Mouse (Mus musculus): ENCODE measurements around the gene Swsap1. TPM values are rescaled to one million over a fixed set of nuclear protein-coding genes. Genes with fewer than 3 reads are reported as not detected.

The Swsap1 gene
- polyA plus RNA-seq, 1 experiment from 2014 or later: 4.4 TPM

DNA sequence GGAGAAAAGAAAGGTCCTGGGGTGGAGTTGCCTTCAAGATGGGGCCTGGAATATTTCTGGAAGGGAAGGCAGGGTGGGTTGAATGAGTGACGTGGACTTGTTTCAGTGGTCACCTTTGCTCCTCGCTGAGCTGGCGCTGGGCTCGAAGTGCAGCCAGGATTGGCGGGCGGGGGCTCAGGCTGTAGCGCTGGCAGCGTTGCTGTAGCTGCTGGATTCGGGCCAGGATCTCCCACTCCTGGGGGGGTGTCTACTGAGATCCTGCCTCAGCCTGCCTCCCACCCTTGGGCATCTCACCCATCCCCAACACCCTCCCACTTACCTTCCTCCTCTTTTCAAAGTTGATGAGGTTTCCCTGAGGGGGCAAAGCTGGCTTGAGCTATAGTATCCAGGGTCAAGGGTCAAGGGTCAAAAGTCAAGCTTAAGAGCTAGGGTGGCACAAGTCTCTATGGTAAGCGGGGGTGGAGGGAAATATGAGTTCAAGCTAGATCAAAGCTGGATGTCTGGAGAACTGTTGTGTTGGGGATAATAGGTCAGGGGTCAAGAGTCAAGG lies 21.1 kb downstream of the Swsap1 start:
- ATAC-seq (replicated peaks; ENCODE audit: insufficient number of reproducible peaks, insufficient read depth, low FRiP score, low read depth): no peak
- 77% methylated on average over 10 of the region's 10 CpGs for WGBS
- no peaks in the 10 kb centered on the region for H3K4me1 ChIP-seq (replicated peaks)
- no peak overlapping the region for H3K27ac ChIP-seq
- peaks cover 24% of the 10 kb centered on the region for H3K27me3 ChIP-seq
- no peak overlapping the region for H3K4me2 ChIP-seq
- H3K9ac ChIP-seq: no peak overlapping the region
- H3K9me3 ChIP-seq (replicated peaks): no peaks in the 10 kb centered on the region
- H3K4me3 ChIP-seq: no peak overlapping the region
- no peaks in the 10 kb centered on the region for H3K36me3 ChIP-seq

DNA sequence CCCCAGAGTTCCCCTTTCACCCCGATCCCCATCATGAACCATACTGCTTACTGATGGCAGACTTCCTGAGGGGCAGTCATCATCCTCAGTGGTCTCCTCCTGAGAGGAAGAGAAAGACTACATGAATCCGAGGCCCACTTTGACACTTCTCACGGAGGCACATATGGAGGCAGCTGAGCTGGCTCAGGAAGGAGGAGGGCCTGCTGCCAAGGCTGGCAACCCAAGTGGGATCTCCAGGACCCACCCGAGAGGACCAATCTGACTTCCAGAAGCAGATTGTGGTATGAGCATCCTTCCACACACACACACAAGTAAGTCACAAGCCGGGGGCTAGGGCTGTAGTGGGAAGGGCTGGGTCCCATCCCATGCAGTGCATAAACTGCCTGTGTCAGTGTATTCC lies 21.8 kb downstream of the Swsap1 start:
- H3K36me3 ChIP-seq: no peaks in the 10 kb centered on the region
- H3K4me1 ChIP-seq (replicated peaks): no peaks in the 10 kb centered on the region
- H3K4me2 ChIP-seq: no peak overlapping the region
- WGBS: 79% methylated on average over 5 of the region's 5 CpGs
- no peak overlapping the region for H3K27ac ChIP-seq
- no peaks in the 10 kb centered on the region for H3K9me3 ChIP-seq (replicated peaks)
- no peak overlapping the region for H3K9ac ChIP-seq
- no peak for ATAC-seq (replicated peaks; ENCODE audit: insufficient number of reproducible peaks, insufficient read depth, low FRiP score, low read depth)
- no peak overlapping the region for H3K4me3 ChIP-seq
- H3K27me3 ChIP-seq: peaks cover 29% of the 10 kb centered on the region

DNA sequence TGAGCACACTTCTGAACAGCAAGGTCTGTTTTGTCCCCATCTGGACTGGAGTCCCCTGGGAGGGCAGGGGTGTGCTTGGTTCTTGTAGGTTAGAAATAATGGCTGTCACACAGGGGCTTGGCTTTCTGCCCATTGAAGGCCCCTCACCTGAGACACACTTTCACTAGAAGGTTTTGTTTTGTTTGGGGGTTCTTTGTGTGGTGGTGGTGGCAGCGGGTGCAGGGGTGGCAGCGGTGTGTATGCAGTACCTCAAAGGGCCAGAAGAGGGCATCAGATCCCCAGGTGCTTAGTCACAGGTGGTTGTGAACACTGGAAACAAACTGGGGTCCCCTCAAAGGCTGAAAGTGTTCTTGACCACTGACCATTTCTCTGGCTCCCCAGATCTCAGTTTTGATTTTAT lies 22.4 kb downstream of the Swsap1 start:
- Histone ChIP-seq H3K36me3 (no peaks in the 10 kb centered on the region), H3K4me1 (replicated peaks) (no peaks in the 10 kb centered on the region), H3K4me2 (no peak overlapping the region), H3K27me3 (peaks cover 33% of the 10 kb centered on the region), H3K9ac (no peak overlapping the region), H3K9me3 (replicated peaks) (no peaks in the 10 kb centered on the region), H3K27ac (no peak overlapping the region), H3K4me3 (no peak overlapping the region)
- no peak for ATAC-seq (replicated peaks; ENCODE audit: insufficient number of reproducible peaks, insufficient read depth, low FRiP score, low read depth)
- 31% methylated on average over 2 of the region's 2 CpGs for WGBS

DNA sequence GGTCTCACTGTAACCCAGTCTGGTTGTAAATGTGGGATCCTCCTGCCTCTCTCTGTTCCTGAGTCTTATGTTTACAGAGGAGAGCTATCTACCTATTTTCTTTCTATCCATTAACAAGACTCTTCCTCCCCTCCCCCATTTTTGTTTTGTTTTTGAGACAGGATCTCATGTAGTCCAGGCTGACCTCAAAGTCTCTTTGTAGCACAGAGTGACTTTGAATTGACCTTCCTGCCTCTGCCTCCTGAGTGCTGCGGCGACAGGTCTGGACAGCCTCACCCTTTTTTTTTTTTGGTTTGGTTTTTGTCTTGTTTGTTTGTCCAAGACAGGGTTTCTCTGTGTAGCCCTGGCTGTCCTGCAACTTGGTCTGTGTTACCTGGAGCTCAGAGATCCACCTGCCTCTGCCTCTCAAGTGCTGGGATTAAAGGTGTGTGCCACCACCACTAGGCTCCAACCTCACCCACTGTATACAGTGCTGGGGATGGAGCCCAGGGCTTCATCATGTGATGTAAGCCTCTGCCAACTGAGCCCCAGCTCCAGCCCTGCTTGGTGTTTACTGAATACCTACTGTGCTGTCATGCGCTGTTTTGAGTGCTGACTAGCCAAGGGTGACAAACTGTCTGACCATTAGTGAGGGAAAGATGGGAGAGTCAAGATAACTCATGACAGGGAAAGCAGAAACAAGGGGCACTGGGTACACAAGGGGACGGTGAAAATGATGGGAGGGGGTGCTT lies 23.0 kb downstream of the Swsap1 start:
- no peaks in the 10 kb centered on the region for H3K9me3 ChIP-seq (replicated peaks)
- no peak for ATAC-seq (replicated peaks; ENCODE audit: insufficient number of reproducible peaks, insufficient read depth, low FRiP score, low read depth)
- 82% methylated on average over 4 of the region's 4 CpGs for WGBS
- no peak overlapping the region for H3K9ac ChIP-seq
- H3K36me3 ChIP-seq: no peaks in the 10 kb centered on the region
- H3K27me3 ChIP-seq: peaks cover 35% of the 10 kb centered on the region
- H3K4me3 ChIP-seq: no peak overlapping the region
- H3K4me2 ChIP-seq: no peak overlapping the region
- H3K27ac ChIP-seq: no peak overlapping the region
- no peaks in the 10 kb centered on the region for H3K4me1 ChIP-seq (replicated peaks)

DNA sequence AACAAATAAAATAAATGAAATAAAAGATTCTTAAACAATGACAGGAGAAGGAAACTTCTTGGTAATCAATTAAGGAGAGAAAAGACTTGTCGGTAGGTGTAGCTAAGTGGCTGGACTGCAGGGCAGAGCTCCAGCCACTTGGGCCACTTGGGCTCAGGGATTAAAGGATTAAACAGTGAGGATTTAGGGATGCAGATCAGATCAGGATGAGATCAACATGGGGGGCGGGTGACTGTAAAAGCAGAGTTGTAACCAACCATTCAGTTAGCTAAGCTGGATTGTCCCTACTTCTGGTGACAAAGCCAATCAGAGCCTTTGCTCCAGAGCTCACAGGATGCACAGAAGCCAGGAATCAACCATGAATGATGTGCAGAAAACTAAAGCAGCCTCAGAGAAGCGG lies 28.4 kb downstream of the Swsap1 start:
- H3K27me3 ChIP-seq: peaks cover 84% of the 10 kb centered on the region
- WGBS: 22% methylated on average over 3 of the region's 3 CpGs

DNA sequence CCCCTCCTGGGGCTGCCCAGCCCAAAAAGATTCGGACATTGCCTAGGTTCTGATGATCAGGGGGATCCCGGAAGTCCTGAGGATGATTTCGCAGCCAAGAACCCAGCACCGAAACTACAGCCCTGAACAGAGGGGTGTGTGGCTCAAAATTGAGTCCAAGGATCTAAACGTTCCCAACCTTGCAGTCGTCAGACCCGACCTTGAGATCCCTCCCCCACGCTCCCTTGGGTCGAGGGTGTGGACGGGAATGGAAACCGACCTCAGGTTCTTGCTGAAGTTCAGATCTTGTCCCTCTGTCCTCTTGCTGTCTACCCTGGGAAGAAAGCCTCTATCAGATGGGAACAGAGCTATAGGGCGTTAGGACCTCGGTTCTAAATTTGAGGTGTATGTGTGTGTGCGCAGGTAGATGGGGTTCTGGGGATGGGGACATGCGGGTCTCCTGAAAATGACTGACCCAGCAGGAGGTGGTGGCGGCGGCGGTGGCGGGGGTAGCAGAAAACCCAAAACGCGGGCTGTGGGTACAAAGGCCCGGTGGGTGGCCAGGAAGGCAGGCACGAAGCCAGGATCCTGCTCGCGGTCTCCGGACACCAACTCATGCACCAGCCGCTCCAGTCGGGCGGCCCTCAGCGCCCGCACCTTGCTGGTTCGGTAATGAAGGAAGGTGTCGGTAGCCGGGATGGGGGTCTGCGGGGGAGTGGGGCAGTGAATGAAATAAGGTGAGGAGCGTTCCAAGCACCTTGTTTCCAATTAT lies 32.2 kb downstream of the Swsap1 start:
- Histone ChIP-seq H3K36me3 (no peaks in the 10 kb centered on the region), H3K4me3 (peak overlapping the region; percentile 56), H3K27me3 (peaks cover 92% of the 10 kb centered on the region), H3K9ac (no peak overlapping the region), H3K9me3 (replicated peaks) (no peaks in the 10 kb centered on the region), H3K27ac (no peak overlapping the region), H3K4me1 (replicated peaks) (peaks cover 25% of the 10 kb centered on the region), H3K4me2 (peak overlapping the region; percentile 88)
- 8% methylated on average over 36 of the region's 36 CpGs for WGBS
- no peak for ATAC-seq (replicated peaks; ENCODE audit: insufficient number of reproducible peaks, insufficient read depth, low FRiP score, low read depth)

More for the DNA sequence above, 28.4 kb downstream of the Swsap1 start:
- no peaks in the 10 kb centered on the region for H3K36me3 ChIP-seq
- ATAC-seq (replicated peaks; ENCODE audit: insufficient number of reproducible peaks, insufficient read depth, low FRiP score, low read depth): no peak
- no peak overlapping the region for H3K4me2 ChIP-seq
- H3K9ac ChIP-seq: no peak overlapping the region
- no peak overlapping the region for H3K27ac ChIP-seq
- no peak overlapping the region for H3K4me3 ChIP-seq
- no peaks in the 10 kb centered on the region for H3K9me3 ChIP-seq (replicated peaks)
- H3K4me1 ChIP-seq (replicated peaks): peaks cover 10% of the 10 kb centered on the region

DNA sequence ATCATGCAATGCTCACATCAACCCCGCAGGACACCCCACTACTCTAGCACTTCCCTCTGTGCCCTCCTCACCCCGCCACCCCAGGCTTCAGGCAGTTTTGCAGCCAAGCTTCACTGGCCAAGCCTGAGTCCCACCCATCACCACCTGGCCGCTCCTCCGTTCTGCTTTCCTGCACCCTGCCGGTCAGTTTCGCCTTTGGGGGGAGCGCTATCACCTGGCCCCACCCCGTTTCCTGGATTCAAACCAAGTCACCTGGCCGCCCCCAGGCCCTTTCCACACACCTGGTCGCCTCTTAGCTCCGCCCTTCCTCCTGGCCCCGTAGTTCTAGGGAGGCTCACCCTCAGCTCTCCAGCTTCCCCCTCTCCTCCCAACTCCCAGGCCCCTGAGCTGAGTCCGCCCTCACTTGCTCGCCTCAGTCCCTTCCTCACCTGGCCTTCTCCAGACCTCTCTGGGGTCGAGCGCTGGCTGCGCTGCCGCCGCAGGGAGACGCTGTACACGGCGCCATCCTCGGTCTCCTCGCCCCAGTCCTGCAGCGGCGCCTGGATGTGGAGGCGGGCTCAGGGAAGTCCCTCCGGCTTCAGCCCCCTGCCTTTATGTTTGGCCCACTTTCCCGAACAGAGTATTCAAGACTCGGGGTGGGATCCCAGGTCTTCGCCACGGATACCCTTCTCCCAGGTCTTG lies 33.0 kb downstream of the Swsap1 start:
- Histone ChIP-seq H3K27ac (no peak overlapping the region), H3K4me3 (peak overlapping the region; percentile 56), H3K27me3 (peaks cover 95% of the 10 kb centered on the region), H3K4me1 (replicated peaks) (peaks cover 25% of the 10 kb centered on the region), H3K9ac (peak overlapping the region; percentile 51), H3K9me3 (replicated peaks) (no peaks in the 10 kb centered on the region), H3K36me3 (no peaks in the 10 kb centered on the region), H3K4me2 (peak overlapping the region; percentile 88)
- ATAC-seq (replicated peaks; ENCODE audit: insufficient number of reproducible peaks, insufficient read depth, low FRiP score, low read depth): no peak
- WGBS: 1% methylated on average over 32 of the region's 32 CpGs

DNA sequence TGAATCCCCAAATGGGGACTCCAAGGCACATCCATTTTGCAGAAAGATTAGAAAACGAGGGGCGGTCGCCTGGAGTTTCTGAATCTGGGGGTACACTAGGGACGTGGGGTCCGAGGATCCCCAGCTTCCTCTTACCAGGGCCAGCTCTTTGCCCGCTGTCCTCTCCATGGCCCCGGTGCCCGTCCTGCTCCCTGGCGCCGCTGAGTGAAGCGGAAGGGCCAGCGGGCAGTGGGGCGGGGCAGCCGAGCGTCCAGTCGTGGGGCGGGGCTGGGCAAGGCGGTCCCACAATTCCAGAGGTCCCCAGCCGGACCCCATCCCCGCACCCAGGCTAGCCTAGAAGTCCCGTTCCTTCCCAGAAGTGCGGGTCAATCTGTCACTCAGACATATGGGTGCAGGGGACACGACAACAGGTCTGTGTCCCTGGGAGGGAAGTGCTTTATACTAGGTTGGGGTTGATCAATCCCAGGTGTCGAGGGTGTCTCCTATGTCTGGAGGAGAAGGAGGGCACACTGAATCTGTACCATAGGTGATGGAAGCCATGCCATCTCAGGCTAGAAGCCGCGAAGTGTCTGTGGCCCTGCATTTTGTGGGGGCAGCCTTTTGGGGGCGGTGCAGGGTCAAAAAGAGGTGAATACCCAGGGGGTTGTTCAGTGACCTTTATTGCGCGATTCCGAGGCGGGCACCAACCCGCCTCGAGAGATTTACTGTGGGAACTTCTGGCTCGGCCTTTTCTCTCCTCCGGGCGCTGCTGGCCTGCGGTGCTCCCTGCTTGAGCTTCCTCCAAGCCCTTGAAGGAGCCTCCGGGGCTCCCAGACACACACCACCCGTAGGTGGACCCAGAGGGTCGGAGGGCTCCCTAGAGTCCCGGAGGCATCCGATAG lies 33.9 kb downstream of the Swsap1 start, which contains the start of gene Rgl3:
Gene Rgl3, minus strand, starts transcription at position 217 of the 881 bp plus-strand sequence.
- Histone ChIP-seq H3K9ac (peak within 1 kb of the TSS; percentile 51), H3K4me2 (peak within 1 kb of the TSS; percentile 88), H3K36me3 (no peaks in the 10 kb centered on the region), H3K4me3 (peak within 1 kb of the TSS; percentile 56), H3K27me3 (peaks cover 93% of the 10 kb centered on the region), H3K9me3 (replicated peaks) (no peaks in the 10 kb centered on the region), H3K4me1 (replicated peaks) (peaks cover 25% of the 10 kb centered on the region), H3K27ac (no peak within 1 kb of the TSS)
- WGBS: under 1% methylated on average over 42 of the region's 42 CpGs
- ATAC-seq (replicated peaks; ENCODE audit: insufficient number of reproducible peaks, insufficient read depth, low FRiP score, low read depth): no peak

DNA sequence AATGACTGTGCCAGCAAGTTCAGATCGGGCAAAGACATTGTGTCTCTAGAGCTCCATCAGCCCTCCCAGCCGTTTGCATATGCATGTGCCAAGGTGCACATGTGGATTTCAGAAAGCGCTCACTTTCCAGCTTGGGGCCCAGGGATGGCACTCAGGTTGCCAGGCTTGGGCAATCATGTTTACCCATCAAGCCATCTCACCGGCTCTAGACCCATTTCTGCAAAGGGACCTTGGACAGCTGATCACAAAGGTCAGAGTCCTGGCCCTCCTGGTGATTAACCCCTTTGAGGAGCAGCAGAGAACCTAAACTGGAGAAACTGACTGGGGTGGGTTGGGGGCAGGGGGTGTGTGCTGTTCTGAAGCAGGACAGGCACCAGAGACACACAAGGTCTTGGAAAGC lies 36.7 kb downstream of the Swsap1 start:
- peaks cover 25% of the 10 kb centered on the region for H3K4me1 ChIP-seq (replicated peaks)
- H3K4me3 ChIP-seq: no peak overlapping the region
- no peaks in the 10 kb centered on the region for H3K36me3 ChIP-seq
- peaks cover 72% of the 10 kb centered on the region for H3K27me3 ChIP-seq
- 76% methylated on average over 4 of the region's 4 CpGs for WGBS
- no peak overlapping the region for H3K9ac ChIP-seq
- H3K9me3 ChIP-seq (replicated peaks): no peaks in the 10 kb centered on the region
- no peak for ATAC-seq (replicated peaks; ENCODE audit: insufficient number of reproducible peaks, insufficient read depth, low FRiP score, low read depth)
- H3K4me2 ChIP-seq: no peak overlapping the region
- no peak overlapping the region for H3K27ac ChIP-seq

DNA sequence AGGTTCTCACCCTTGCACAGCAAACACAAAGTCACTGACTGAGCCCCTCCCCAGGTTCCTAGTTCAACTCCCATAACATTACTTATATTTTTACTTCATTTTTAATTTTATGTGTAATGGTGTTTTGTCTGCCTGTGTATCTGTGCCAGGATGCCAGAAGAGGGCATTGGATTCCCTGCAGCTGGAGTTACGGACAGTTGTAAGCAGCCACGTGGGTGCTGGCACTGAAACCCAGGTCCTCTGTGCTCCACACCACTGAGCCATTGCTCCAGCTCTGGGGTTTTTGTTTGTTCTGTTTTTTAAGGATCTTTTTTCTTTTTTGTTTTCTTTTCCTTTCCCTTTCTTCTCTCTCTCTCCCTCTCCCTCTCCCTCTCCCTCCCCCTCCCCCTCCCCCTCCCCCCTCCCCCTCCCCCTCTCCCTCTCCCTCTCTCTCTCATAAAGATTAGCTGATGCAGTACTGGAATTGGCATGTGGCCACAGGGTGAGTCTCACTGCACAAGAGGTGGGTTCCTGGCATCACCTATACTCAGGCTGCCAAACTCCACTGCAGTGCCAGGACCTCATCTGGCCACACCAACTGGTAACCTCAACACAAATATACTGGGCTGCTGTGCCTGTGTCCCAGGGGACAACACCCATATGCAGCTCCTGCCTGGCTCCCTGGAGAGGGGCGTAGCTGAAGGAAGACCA lies 40.8 kb downstream of the Swsap1 start:
- Histone ChIP-seq H3K4me2 (no peak overlapping the region), H3K4me3 (no peak overlapping the region), H3K36me3 (no peaks in the 10 kb centered on the region), H3K27ac (no peak overlapping the region), H3K9ac (no peak overlapping the region), H3K4me1 (replicated peaks) (no peaks in the 10 kb centered on the region), H3K9me3 (replicated peaks) (no peaks in the 10 kb centered on the region), H3K27me3 (peaks cover 41% of the 10 kb centered on the region)
- ATAC-seq (replicated peaks; ENCODE audit: insufficient number of reproducible peaks, insufficient read depth, low FRiP score, low read depth): no peak
- 78% methylated on average over 3 of the region's 3 CpGs for WGBS
